Mouse (Mus musculus) midbrain, embryonic 16.5 days (tissue): ENCODE measurements around the gene Etv2. TPM values are rescaled to one million over a fixed set of nuclear protein-coding genes. Genes with fewer than 3 reads are reported as not detected.
A peak's percentile ranks its signal among the peaks of the same experiment; 100 is the strongest.

Experiments used
- ATAC-seq: fragments of 200-750 bp; cut with Nextera tagmentation; 2 replicates; pipeline ENCODE4 v1.8.0; 2017; ENCODE audit warnings: moderate TSS enrichment
- H3K27ac ChIP-seq: fragments of 300-500 bp; sonication (generic); 2 replicates; pipeline ENCODE4 v1.5.1; 2014; ENCODE audit warnings: mild to moderate bottlenecking, low read length, mixed read lengths
- H3K27me3 ChIP-seq: fragments of 300-500 bp; sonication (generic); 2 replicates; pipeline ENCODE4 v1.6.1; 2014; ENCODE audit warnings: low read depth, low read length, mixed read lengths; ENCODE audit not compliant: control insufficient read depth, insufficient read depth
- H3K36me3 ChIP-seq: fragments of 300-500 bp; sonication (generic); 2 replicates; pipeline ENCODE4 v1.6.1; 2014; ENCODE audit warnings: mild to moderate bottlenecking, low read length, moderate library complexity, mixed read lengths; ENCODE audit not compliant: control insufficient read depth, insufficient read depth
- H3K4me1 ChIP-seq: fragments of 300-500 bp; sonication (generic); 2 replicates; pipeline ENCODE4 v1.6.1; 2014; ENCODE audit warnings: mild to moderate bottlenecking, low read length, mixed read lengths; ENCODE audit not compliant: control insufficient read depth, insufficient read depth
- H3K4me2 ChIP-seq: fragments of 300-500 bp; sonication (generic); 2 replicates; pipeline ENCODE4 v1.6.1; 2014; ENCODE audit warnings: mild to moderate bottlenecking, low read length, mixed read lengths
- H3K4me3 ChIP-seq: fragments of 300-500 bp; sonication (generic); 2 replicates; pipeline ENCODE4 v1.5.1; 2014; ENCODE audit warnings: low read depth, mild to moderate bottlenecking, low read length, moderate library complexity, mixed read lengths
- H3K9ac ChIP-seq: fragments of 300-500 bp; sonication (generic); 2 replicates; pipeline ENCODE4 v1.6.1; 2014; ENCODE audit warnings: low read depth, low read length, mixed read lengths
- H3K9me3 ChIP-seq: fragments of 300-500 bp; sonication (generic); replicated peaks from 2 replicates; pipeline ENCODE4 v1.6.1; 2014; ENCODE audit warnings: mild to moderate bottlenecking, low read length, mixed read lengths; ENCODE audit not compliant: control insufficient read depth, poor library complexity, severe bottlenecking
- WGBS: fragments of 180-500 bp; shearing (Covaris S2); extraction: QIAGEN DNeasy Blood & Tissue Kit; methylation state at CpG from one replicate; pipeline ENCODE4 v1.1.7; 2014; 5-methylcytosine and 5-hydroxymethylcytosine counted together
- polyA plus RNA-seq: library from polyadenylated mRNA; unstranded; fragments of >200 nt; fragmentation: Nextera tagmentation; extraction: Ambion mirVana; gene quantifications from 2 replicates; pipeline ENCODE4 v1.2.1, GENCODE M21; 2015

Gene Etv2
- polyA plus RNA-seq, 1 experiment from 2014 or later, result not detected

- Histone ChIP-seq H3K4me1 (peaks cover 6% of the 10 kb centered on the region), H3K9ac (no peak overlapping the region), H3K4me2 (no peak overlapping the region), H3K27ac (no peak overlapping the region), H3K36me3 (no peaks in the 10 kb centered on the region), H3K4me3 (no peak overlapping the region), H3K9me3 (no peaks in the 10 kb centered on the region), H3K27me3 (no peaks in the 10 kb centered on the region)
- ATAC-seq, result no peak
- WGBS, result 59% methylated on average over 4 of the region's 4 CpGs
These were observed 41.1 kb downstream of the Etv2 start for GRCm38 (mm10) chr7:30594510-30595024.

- Histone ChIP-seq H3K4me1 (peaks cover 5% of the 10 kb centered on the region), H3K4me3 (no peak overlapping the region), H3K27me3 (no peaks in the 10 kb centered on the region), H3K36me3 (no peaks in the 10 kb centered on the region), H3K27ac (no peak overlapping the region), H3K9ac (no peak overlapping the region), H3K4me2 (no peak overlapping the region), H3K9me3 (no peaks in the 10 kb centered on the region)
- no peak for ATAC-seq
- 65% methylated on average over 10 of the region's 10 CpGs for WGBS
These were observed 41.8 kb downstream of the Etv2 start for GRCm38 (mm10) chr7:30593579-30594509.

- H3K4me1 ChIP-seq, result peaks cover 5% of the 10 kb centered on the region
- no peaks in the 10 kb centered on the region for H3K27me3 ChIP-seq
- no peak for ATAC-seq
- H3K36me3 ChIP-seq, result no peaks in the 10 kb centered on the region
- no peak overlapping the region for H3K4me2 ChIP-seq
- no peak overlapping the region for H3K27ac ChIP-seq
- no peak overlapping the region for H3K4me3 ChIP-seq
- 58% methylated on average over 5 of the region's 5 CpGs for WGBS
- H3K9me3 ChIP-seq, result no peaks in the 10 kb centered on the region
- H3K9ac ChIP-seq, result no peak overlapping the region
These were observed 42.8 kb downstream of the Etv2 start for GRCm38 (mm10) chr7:30592772-30593423.

GRCm38 (mm10) chr7:30591605-30591951 lies 44.1 kb downstream of the Etv2 start:
- 15% methylated on average over 4 of the region's 4 CpGs for WGBS
- Histone ChIP-seq H3K9me3 (no peaks in the 10 kb centered on the region), H3K4me1 (peaks cover 16% of the 10 kb centered on the region), H3K27ac (no peak overlapping the region), H3K36me3 (no peaks in the 10 kb centered on the region), H3K9ac (no peak overlapping the region), H3K27me3 (no peaks in the 10 kb centered on the region), H3K4me3 (no peak overlapping the region), H3K4me2 (no peak overlapping the region)
- no peak for ATAC-seq

GRCm38 (mm10) chr7:30590927-30591604 lies 44.6 kb downstream of the Etv2 start:
- 0 out of 2 replicates have a peak, but pooled peaks cover 3% of the 10 kb centered on the region for H3K36me3 ChIP-seq
- 80% methylated on average over 9 of the region's 9 CpGs for WGBS
- H3K4me1 ChIP-seq, result peaks cover 16% of the 10 kb centered on the region
- no peak for ATAC-seq
- no peaks in the 10 kb centered on the region for H3K9me3 ChIP-seq
- H3K4me2 ChIP-seq, result no peak overlapping the region
- H3K27me3 ChIP-seq, result no peaks in the 10 kb centered on the region
- no peak overlapping the region for H3K27ac ChIP-seq
- no peak overlapping the region for H3K9ac ChIP-seq
- no peak overlapping the region for H3K4me3 ChIP-seq

GRCm38 (mm10) chr7:30589435-30590301 lies 46.0 kb downstream of the Etv2 start:
- no peaks in the 10 kb centered on the region for H3K9me3 ChIP-seq

GRCm38 (mm10) chr7:30588676-30589434 lies 46.8 kb downstream of the Etv2 start, which contains the start of gene Kmt2b:
Gene Kmt2b (minus strand): TSS chr7:30588726.
- Histone ChIP-seq H3K4me2 (peak within 1 kb of the TSS; percentile 94), H3K4me1 (peaks cover 16% of the 10 kb centered on the region), H3K27ac (peak within 1 kb of the TSS; percentile 93), H3K9me3 (no peaks in the 10 kb centered on the region), H3K36me3 (peaks cover 19% of the 10 kb centered on the region; the same call in 1 of the 2 replicates), H3K27me3 (no peaks in the 10 kb centered on the region), H3K9ac (peak within 1 kb of the TSS; percentile 94), H3K4me3 (peak within 1 kb of the TSS; percentile 94)
- peak; percentile 96 for ATAC-seq
- 0% methylated on average over 53 of the region's 68 CpGs for WGBS

More at GRCm38 (mm10) chr7:30589435-30590301, 46.0 kb downstream of the Etv2 start:
- peak overlapping the region; percentile 94 for H3K4me3 ChIP-seq
- ATAC-seq, result peak; percentile 74
- H3K9ac ChIP-seq, result peak overlapping the region; percentile 94
- peaks cover 16% of the 10 kb centered on the region for H3K4me1 ChIP-seq
- peak overlapping the region; percentile 66 for H3K4me2 ChIP-seq
- H3K36me3 ChIP-seq, result peaks cover 11% of the 10 kb centered on the region; the same call in 1 of the 2 replicates
- 29% methylated on average over 40 of the region's 40 CpGs for WGBS
- H3K27ac ChIP-seq, result peak overlapping the region; percentile 93
- H3K27me3 ChIP-seq, result no peaks in the 10 kb centered on the region
